Mouse (Mus musculus) mouse trophoblast stem cell (cell line): ENCODE measurements around the gene Tcp1.
"Not testable (repeated sequence)": the region's sequence is repeated elsewhere in the genome, so short reads cannot be mapped to it uniquely, and the experiment has no call there.

ENCODE experiments used
- in situ Hi-C, 2 experiments: fragments of 300-500 bp; cut with MseI, MboI; formaldehyde crosslinking; loops; 2 replicates in 1 of 2; 3 replicates in 1 of 2; pipeline ENCODE4 v1.15.1; 2025

Tcp1 gene

DNA sequence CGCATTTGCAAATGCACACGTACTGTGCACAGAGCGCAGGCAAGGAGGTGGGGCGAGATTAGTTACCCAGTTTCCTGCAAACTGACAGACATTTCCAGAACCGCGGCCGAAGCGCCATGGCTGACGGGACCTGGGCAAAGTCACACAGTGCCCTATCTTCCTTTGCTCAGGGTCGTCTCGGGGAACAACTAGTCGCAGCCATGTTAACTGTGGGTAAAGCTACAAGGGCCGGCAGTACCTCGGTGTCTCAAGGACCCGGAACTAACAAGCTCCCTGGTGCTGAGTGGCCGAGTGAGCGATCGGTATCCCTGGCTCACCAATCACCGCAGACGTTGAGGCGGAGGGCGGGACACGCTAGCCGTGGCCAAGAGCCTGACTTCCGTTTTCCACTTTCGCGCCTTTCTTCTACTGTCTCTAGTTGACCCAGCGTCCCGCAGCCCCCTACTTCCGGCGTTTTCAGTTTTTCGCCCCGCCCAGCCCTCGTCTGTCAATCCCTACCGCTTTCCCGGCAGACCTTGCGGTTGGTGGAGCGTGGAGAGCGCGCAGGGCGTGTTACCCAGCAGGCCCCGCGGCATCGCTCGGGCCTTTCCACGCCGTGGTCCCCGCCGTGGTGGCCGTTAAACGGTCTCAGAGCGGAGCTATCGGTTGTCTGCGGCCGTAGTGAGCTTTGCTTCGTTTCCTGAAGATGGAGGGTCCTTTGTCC, 531 bp downstream of the Tcp1 start, which contains the start of gene Mrpl18:
TSS of gene Mrpl18 (minus strand) at position 465 of the 703 bp plus-strand sequence.
- in situ Hi-C loops, result no loop called here

GRCm38 (mm10) chr17:12916588-12917380, 1.3 kb downstream of the Tcp1 start:
- in situ Hi-C loops, result no loop called here

GRCm38 (mm10) chr17:12921073-12921472, 5.6 kb downstream of the Tcp1 start:
- in situ Hi-C loops, result no loop called here

DNA sequence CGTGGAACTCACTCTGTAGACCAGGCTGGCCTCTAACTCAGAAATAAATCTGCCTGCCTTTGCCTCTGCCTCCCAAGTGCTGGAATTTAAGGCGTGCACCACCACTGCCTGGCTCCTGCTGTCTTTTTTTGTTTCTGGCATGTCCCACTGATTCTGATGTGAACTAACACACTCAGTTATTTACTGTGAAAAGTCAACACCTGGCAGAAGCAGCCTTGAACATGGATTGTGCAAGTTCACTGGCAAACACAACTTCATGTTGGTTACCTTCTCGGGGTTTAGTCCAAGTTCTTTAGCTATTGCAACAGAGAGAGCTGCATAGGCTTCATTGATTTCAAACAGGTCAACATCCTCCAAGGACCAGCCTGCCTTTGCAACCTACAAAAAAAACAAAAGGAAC, 9.5 kb downstream of the Tcp1 start:
- in situ Hi-C loops, result no loop called here

DNA sequence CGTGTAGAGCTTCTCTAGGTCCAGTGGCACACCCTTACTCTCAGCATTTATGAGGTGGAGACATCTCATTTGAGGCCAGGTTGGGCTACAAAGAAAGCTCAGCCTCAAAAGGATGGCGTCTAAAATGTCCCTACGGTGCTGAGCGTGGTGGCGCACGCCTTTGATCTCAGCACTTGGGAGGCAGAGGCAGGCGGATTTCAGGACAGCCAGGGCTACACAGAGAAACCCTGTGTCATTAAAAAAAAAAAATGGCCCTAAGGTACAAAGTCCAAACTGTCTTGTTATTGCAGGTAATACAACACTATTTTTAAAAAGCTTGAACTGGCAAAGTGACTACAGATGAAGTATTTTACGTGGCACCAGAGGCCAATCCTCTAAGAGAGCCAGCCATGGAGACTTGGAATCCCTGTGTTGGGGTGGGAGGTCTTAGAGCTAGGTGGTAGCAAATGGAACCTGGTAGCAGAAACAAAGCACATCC, 10.2 kb downstream of the Tcp1 start:
- in situ Hi-C loops, result no loop called here

- in situ Hi-C loops, result not testable (repeated sequence)
These were observed 16.1 kb downstream of the Tcp1 start for GRCm38 (mm10) chr17:12931576-12931975.

DNA sequence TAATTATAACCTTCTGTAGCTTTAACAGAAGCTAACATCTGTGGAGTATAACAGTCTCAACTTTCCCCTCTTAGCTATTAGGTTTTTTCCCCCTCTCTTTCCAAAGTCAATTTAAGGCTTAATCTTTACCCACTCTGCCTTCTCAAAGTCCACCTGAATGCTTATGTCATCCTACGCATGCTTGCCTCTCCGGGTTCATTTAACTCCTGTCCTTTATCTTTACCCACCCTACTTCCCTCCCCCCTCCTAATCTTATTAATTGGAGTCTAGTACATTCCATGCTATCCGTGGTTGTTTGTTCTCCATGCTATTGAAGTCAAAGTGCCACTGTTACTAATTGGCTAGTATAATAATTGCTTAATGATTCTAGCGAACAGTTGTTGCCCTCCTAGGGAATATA, 20.2 kb downstream of the Tcp1 start:
- in situ Hi-C loops, result no loop called here

GRCm38 (mm10) chr17:12937412-12937970, 22.0 kb downstream of the Tcp1 start:
- in situ Hi-C loops, result no loop called here

- in situ Hi-C loops, result no loop called here
These were observed 22.6 kb downstream of the Tcp1 start for GRCm38 (mm10) chr17:12938077-12938476.

- in situ Hi-C loops, result not testable (repeated sequence)
These were observed 24.1 kb downstream of the Tcp1 start for GRCm38 (mm10) chr17:12939377-12940148.

DNA sequence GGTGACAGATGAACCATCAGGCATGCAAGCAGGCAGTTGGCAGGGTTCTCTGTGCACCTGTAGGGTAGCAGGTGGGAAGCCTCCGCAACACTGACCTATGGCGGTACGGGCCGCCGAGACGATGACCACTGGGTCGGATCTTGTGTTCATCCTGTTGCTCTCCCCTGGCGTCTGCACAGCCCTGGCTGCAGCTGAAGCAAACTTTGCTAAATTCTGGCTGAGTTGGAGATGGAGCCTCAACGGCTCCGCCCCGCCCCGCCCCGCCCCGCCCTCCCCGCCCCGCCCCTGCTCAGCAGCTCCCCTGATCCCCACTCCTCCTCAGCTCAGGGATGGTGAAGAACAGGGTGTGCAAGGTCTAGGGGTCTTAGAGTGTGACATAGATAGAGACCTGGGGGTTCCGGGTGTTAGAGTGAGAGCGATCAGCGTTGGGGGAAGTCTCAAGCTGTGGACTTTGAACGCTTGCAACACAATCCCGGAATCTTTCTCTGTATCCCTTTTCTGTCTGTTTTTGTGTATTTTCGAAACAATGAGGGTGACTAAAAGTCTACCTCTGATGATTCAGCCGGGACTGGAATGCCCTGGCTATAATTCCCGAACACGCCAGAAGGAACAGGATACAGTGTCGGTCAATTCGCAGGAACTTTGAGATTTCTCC, 24.8 kb downstream of the Tcp1 start, which contains the start of gene Acat3:
TSS of gene Acat3 (minus strand) at position 450 of the 655 bp plus-strand sequence.
- in situ Hi-C loops, result no loop called here

- in situ Hi-C loops, result no loop called here
These were observed 26.2 kb downstream of the Tcp1 start for GRCm38 (mm10) chr17:12941543-12942260.

GRCm38 (mm10) chr17:12942459-12943162, 27.1 kb downstream of the Tcp1 start:
- in situ Hi-C loops, result no loop called here

GRCm38 (mm10) chr17:12949669-12950068, 34.2 kb downstream of the Tcp1 start:
- in situ Hi-C loops, result no loop called here

DNA sequence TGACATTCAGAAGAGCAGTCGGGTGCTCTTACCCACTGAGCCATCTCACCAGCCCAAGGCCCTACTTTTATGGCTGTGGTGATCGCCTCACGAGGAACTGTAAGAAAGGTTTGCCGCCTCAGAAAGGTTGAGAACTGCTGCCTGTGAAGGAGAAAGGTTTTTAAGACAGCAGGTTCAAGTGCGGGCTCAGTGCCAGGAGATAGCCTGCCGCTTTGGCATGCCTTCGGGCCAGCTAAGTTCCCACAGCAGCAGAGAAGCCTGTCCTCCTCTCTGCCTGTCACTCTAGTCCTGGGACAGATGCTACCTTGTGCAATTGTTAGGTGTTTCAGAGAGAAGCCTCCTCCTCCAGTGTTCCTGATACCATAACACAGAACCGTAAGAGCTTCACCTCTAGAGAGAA, 41.2 kb downstream of the Tcp1 start:
- in situ Hi-C loops, result no loop called here

GRCm38 (mm10) chr17:12959377-12959776, 43.9 kb downstream of the Tcp1 start:
- in situ Hi-C loops, result not testable (repeated sequence)

GRCm38 (mm10) chr17:12960331-12960873, 44.9 kb downstream of the Tcp1 start, which contains the start of gene Acat2:
Acat2 (minus strand) TSS chr17:12960747.
- in situ Hi-C loops, result no loop called here

DNA sequence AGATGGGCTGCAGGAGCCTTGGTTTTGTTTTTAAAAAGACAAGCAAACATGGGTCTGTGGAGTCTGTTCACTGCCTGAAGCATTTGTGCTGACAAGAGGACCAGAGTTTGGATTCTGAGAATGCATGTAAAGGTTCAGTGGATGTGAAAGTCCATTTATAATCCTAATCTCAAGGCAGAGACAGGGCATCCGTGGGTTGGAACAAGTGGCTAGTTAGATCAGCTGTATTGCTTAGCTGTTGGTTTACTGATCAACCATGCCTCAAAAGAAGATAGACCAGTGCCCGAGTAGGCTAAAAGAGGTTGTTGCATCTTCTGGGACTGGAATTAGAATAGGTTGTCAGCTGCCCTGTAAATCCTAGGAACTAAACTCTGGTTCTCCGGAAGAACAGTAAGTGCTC, 48.0 kb downstream of the Tcp1 start:
- in situ Hi-C loops, result no loop called here

GRCm38 (mm10) chr17:12967173-12967572, 51.7 kb downstream of the Tcp1 start:
- in situ Hi-C loops, result no loop called here
